Mouse (Mus musculus): ENCODE results near the gene Agmo. TPM values are rescaled to one million over a fixed set of nuclear protein-coding genes. Genes with fewer than 3 reads are reported as not detected.

The Agmo gene
- polyA plus RNA-seq, 1 experiment: 9.9 TPM

Other genes starting within 250 kb of the Agmo start
- gene Meox2, start 133.1 kb upstream of the Agmo start, polyA plus RNA-seq (2012; rRNA removed): 6.5 and 10.1 TPM in 2 replicates

Data from gonadal fat pad, adult 2 months (tissue).